Mouse (Mus musculus) embryonic facial prominence, embryonic 11.5 days (tissue): ENCODE results near the gene Rai14. TPM values are rescaled to one million over a fixed set of nuclear protein-coding genes. Genes with fewer than 3 reads are reported as not detected.

Source experiments
- ATAC-seq: fragments of 200-750 bp; cut with Nextera tagmentation; replicated peaks from 2 replicates; pipeline ENCODE4 v1.8.0; 2017; ENCODE audit warnings: low read depth; ENCODE audit not compliant: insufficient number of reproducible peaks, low FRiP score, low TSS enrichment
- DNase-seq: peaks from one replicate; pipeline ENCODE4 v3.0.0-alpha.2; 2015; ENCODE audit warnings: low spot score
- H3K27ac ChIP-seq: fragments of 300-500 bp; sonication (generic); replicated peaks from 2 replicates; pipeline ENCODE4 v1.5.1; 2014; ENCODE audit warnings: mild to moderate bottlenecking, low read depth, low read length, control low read depth
- H3K27me3 ChIP-seq: fragments of 300-500 bp; sonication (generic); 2 replicates; pipeline ENCODE4 v1.6.1; 2014; ENCODE audit warnings: mild to moderate bottlenecking, low read length, moderate library complexity, mixed read lengths; ENCODE audit not compliant: control insufficient read depth, insufficient read depth
- H3K36me3 ChIP-seq: fragments of 300-500 bp; sonication (generic); replicated peaks from 2 replicates; pipeline ENCODE4 v1.6.1; 2014; ENCODE audit warnings: low read depth, mild to moderate bottlenecking, low read length, moderate library complexity, mixed read lengths; ENCODE audit not compliant: control insufficient read depth, insufficient read depth
- H3K4me1 ChIP-seq: fragments of 300-500 bp; sonication (generic); 2 replicates; pipeline ENCODE4 v1.6.1; 2014; ENCODE audit warnings: low read length, mixed read lengths; ENCODE audit not compliant: control insufficient read depth, insufficient read depth
- H3K4me2 ChIP-seq: fragments of 300-500 bp; sonication (generic); 2 replicates; pipeline ENCODE4 v1.6.1; 2014; ENCODE audit warnings: low read depth, mild to moderate bottlenecking, control low read depth, low read length, moderate library complexity
- H3K4me3 ChIP-seq: fragments of 300-500 bp; sonication (generic); 2 replicates; pipeline ENCODE4 v1.5.1; 2014; ENCODE audit warnings: low read depth, low read length, control low read depth
- H3K9ac ChIP-seq: fragments of 300-500 bp; sonication (generic); replicated peaks from 2 replicates; pipeline ENCODE4 v1.6.1; 2014; ENCODE audit warnings: mild to moderate bottlenecking, control low read depth, low read length
- H3K9me3 ChIP-seq: fragments of 300-500 bp; sonication (generic); replicated peaks from 2 replicates; pipeline ENCODE4 v1.6.1; 2016; ENCODE audit warnings: mild to moderate bottlenecking, low read length, inconsistent platforms, mixed read lengths; ENCODE audit not compliant: control insufficient read depth
- WGBS: fragments of 180-500 bp; shearing (Covaris S2); extraction: QIAGEN DNeasy Blood & Tissue Kit; methylation state at CpG from one replicate; pipeline ENCODE4 v1.1.7; 2014; 5-methylcytosine and 5-hydroxymethylcytosine counted together
- polyA plus RNA-seq: library from polyadenylated mRNA; unstranded; fragments of >200 nt; fragmentation: Nextera tagmentation; extraction: Ambion mirVana; gene quantifications from 2 replicates; pipeline ENCODE4 v1.2.1, GENCODE M21; 2014

The Rai14 gene
- polyA plus RNA-seq = 76.4 and 92.0 TPM in 2 replicates

DNA sequence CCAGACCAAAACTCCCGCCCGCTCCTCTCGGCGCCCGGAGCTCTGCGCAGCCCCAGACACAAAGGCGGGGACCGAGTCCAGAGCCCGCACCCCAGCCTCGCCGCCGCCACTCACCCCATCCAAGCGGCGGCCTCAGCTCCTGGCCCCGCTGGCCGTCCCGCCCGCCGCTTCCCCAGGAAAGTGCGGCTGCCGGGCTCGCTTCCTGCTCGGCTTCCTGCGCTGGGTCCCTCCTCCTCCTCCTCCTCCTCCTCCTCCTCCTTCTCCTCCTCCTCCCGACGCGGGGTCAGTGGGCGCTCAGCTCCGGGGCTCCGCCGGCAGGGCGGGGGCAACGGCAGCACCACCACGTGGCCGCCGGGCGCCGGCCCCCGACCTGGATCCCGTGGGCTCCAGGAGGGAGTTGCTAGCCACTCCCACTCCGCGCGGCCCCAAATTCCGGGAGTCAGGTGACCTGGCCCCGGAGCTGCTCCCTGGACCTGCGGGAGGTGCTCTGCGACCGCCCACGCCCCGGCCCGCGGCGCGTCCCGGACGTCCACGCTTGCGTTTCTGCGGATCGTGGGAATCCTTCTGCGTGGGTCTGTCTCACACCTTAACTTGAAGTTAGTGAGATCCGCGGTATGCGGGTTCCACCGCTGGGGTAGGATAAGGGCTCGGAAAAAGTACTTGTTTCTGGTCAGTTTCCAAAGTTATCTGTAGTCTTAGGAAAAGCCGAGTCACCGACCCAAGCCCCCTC lies at the start of gene Rai14:
Gene Rai14 (minus strand): TSS at position 216 of the 730 bp plus-strand sequence.
- 0 out of 2 replicates have a peak, but pooled peaks cover 2% of the 10 kb centered on the region for H3K4me1 ChIP-seq
- ATAC-seq (peak; percentile 80), DNase-seq (peak; percentile 84)
- H3K9ac ChIP-seq = peak within 1 kb of the TSS; percentile 78
- H3K27me3 ChIP-seq = no peaks in the 10 kb centered on the region
- H3K36me3 ChIP-seq = no peaks in the 10 kb centered on the region
- no peaks in the 10 kb centered on the region for H3K9me3 ChIP-seq
- H3K4me2 ChIP-seq = peak within 1 kb of the TSS; percentile 81
- H3K27ac ChIP-seq = peak within 1 kb of the TSS; percentile 88
- WGBS = under 1% methylated on average over 59 of the region's 68 CpGs
- peak within 1 kb of the TSS; percentile 69 for H3K4me3 ChIP-seq

DNA sequence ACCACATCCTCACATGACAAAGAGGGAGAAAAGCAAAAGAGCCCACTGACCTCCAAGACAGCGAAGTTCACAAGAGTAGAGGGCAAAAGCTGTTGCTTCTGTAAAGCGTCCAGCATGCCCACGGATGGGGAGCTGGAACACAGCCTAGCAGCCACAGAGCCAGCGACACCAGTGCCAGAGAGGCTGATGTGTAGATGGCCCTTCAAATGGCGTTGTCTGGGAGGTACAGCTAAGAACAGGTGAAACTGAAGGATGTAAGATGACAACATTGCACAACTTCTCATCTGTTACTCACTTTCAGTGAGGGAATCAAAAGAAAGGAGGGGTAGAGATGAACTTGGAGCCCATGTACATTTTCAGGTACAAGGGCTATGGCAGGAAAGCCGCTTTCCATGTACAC lies 47.0 kb upstream of the Rai14 start:
- no peak overlapping the region for H3K4me2 ChIP-seq
- no peak for DNase-seq
- H3K27me3 ChIP-seq = no peaks in the 10 kb centered on the region
- no peak for ATAC-seq
- WGBS = 87% methylated on average over 6 of the region's 6 CpGs
- no peaks in the 10 kb centered on the region for H3K9me3 ChIP-seq
- H3K4me1 ChIP-seq = no peaks in the 10 kb centered on the region
- H3K36me3 ChIP-seq = no peaks in the 10 kb centered on the region
- no peak overlapping the region for H3K9ac ChIP-seq
- H3K27ac ChIP-seq = no peak overlapping the region
- no peak overlapping the region for H3K4me3 ChIP-seq

DNA sequence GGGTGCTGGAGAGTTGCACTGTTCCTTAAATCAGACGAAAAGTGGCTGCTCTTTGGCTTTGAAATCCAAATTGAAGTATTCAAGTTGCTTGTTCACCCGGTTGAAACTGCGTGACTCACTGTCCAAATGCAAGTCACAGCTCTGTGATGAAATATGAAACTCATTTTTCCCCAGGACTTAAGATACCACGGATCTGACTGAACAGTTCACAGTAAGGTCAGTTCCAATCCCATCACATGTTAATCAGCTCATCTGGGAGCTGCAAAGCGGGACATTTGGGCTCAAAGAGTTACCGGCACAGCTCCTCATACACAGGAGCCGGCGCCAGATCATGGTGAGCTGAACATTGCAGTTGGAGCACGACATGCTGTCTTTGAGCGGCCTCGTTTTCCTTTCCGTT lies 45.6 kb upstream of the Rai14 start:
- WGBS = 75% methylated on average over 12 of the region's 12 CpGs
- Histone ChIP-seq H3K9me3 (no peaks in the 10 kb centered on the region), H3K4me1 (no peaks in the 10 kb centered on the region), H3K9ac (no peak overlapping the region), H3K4me2 (no peak overlapping the region), H3K4me3 (no peak overlapping the region), H3K27ac (no peak overlapping the region), H3K36me3 (no peaks in the 10 kb centered on the region), H3K27me3 (no peaks in the 10 kb centered on the region)
- ATAC-seq = no peak
- no peak for DNase-seq

DNA sequence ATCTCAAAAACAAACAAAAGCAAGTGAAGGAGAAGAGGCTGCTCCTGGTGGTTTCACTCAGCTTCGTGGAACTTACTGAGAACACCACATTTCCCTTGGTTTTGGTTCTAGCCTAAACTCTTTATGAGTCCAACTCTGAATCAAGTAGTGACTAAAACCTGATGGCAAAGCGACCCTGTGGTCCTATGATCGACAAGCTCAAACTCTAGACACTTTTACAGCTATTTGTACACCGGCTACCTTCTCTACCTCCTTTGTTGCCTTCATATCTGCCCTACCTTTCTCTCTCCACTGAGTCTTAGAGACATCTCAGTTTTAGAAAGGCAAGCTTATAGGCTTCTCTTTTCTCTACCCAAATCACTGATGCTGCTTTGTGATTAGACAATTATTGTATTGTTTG lies 45.0 kb upstream of the Rai14 start:
- Histone ChIP-seq H3K4me2 (no peak overlapping the region), H3K9ac (no peak overlapping the region), H3K4me3 (no peak overlapping the region), H3K9me3 (no peaks in the 10 kb centered on the region), H3K27me3 (no peaks in the 10 kb centered on the region), H3K4me1 (no peaks in the 10 kb centered on the region), H3K36me3 (no peaks in the 10 kb centered on the region), H3K27ac (no peak overlapping the region)
- ATAC-seq (no peak), DNase-seq (no peak)
- WGBS = 88% methylated on average over 4 of the region's 4 CpGs

DNA sequence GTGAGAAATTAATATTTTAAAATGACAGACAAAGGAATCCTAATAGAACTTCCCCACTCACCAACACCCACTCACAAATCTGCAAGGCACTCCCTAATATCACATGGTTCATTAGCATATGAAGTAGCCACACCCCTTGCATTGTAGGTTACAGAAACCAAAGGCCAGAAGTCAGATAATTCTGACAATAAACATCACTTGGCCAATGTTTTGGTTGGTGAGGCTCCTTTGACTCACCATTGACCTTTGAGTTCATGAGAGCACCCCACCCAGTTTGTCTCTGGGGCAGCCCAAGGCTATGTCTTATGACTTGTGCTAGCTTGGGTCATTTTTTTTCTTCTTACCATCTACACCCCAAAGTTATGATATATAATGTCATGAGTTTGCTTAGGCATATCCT lies 44.4 kb upstream of the Rai14 start:
- Histone ChIP-seq H3K9me3 (no peaks in the 10 kb centered on the region), H3K4me1 (no peaks in the 10 kb centered on the region), H3K4me3 (no peak overlapping the region), H3K9ac (no peak overlapping the region), H3K4me2 (no peak overlapping the region), H3K36me3 (no peaks in the 10 kb centered on the region), H3K27me3 (no peaks in the 10 kb centered on the region), H3K27ac (no peak overlapping the region)
- ATAC-seq (no peak), DNase-seq (no peak)

DNA sequence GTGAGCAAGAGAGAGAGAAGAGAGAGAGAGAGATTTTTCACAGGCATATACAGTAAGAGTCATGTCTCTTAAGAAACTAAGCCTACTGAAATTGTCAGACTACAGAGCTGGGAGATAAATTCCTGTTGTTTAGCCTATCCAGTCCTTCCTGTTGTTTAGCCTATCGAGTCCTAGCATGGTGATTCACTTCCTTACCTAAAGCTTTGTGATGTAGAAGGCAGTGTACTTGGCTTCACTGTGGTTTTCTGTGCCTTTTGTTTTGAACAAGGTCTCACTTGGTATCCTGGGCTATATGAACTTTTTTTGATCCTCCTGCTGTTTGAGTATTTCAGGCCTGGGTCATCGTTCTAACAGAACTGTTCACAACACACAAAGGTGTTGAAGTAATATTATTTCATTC lies 36.7 kb upstream of the Rai14 start:
- no peak for DNase-seq
- WGBS = 83% methylated on average over 2 of the region's 2 CpGs
- no peak overlapping the region for H3K27ac ChIP-seq
- H3K4me3 ChIP-seq = no peak overlapping the region
- ATAC-seq = no peak
- H3K4me1 ChIP-seq = no peaks in the 10 kb centered on the region
- H3K27me3 ChIP-seq = no peaks in the 10 kb centered on the region
- no peaks in the 10 kb centered on the region for H3K9me3 ChIP-seq
- no peak overlapping the region for H3K4me2 ChIP-seq
- no peaks in the 10 kb centered on the region for H3K36me3 ChIP-seq
- H3K9ac ChIP-seq = no peak overlapping the region

DNA sequence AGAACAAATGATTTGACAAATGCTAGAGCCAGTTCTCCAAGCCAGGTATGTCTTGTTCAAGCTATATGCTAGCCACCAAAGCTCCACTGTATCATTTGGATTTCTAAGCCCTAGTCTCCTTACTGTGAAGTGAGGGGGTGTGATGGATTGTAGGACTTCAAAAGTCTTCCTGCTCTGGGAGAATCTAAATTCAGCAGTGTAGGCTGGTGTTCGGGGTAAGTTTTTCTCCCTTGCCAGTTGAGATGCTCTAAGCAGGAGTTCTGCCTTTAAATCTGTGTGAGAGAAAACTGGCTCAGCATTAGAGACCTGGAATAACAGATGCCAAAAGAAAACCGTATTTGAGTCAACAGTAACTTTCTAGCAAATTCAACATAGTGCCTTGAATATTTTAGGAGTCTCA lies 35.9 kb upstream of the Rai14 start:
- Histone ChIP-seq H3K4me1 (no peaks in the 10 kb centered on the region), H3K27me3 (no peaks in the 10 kb centered on the region), H3K36me3 (no peaks in the 10 kb centered on the region), H3K27ac (no peak overlapping the region), H3K9me3 (no peaks in the 10 kb centered on the region), H3K9ac (no peak overlapping the region), H3K4me3 (no peak overlapping the region), H3K4me2 (no peak overlapping the region)
- WGBS = 89% methylated on average over 2 of the region's 2 CpGs
- DNase-seq (no peak), ATAC-seq (no peak)

DNA sequence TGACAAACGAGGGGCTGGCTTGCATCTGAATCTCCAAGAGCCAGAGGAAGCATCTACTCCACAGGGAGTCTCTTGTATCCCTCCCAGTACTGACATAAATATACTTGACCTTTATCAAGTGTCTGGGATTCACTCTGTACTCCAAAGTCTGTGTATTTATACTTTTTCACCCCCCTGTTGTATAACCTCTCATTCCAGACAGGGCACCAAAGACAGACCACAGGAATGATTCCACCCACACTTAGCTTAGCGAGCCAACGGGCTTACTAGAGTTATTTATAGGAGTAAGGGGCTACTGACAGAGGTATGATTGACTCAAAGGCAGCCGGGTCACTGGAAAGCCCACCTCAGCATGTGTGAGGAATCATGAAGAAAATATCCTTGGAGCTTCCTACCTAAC lies 35.3 kb upstream of the Rai14 start:
- Histone ChIP-seq H3K4me3 (no peak overlapping the region), H3K27me3 (no peaks in the 10 kb centered on the region), H3K4me1 (no peaks in the 10 kb centered on the region), H3K27ac (no peak overlapping the region), H3K4me2 (no peak overlapping the region), H3K9ac (no peak overlapping the region), H3K36me3 (no peaks in the 10 kb centered on the region), H3K9me3 (no peaks in the 10 kb centered on the region)
- WGBS = 80% methylated on average over 4 of the region's 4 CpGs
- DNase-seq = no peak
- ATAC-seq = no peak
